Mouse (Mus musculus) hindlimb bud, embryonic 11.5 days (tissue): ENCODE data around the gene Gsn.
A peak's percentile ranks its signal among the peaks of the same experiment; 100 is the strongest.

Experiments
- DNase-seq: peaks from one replicate; pipeline ENCODE4 v3.0.0-alpha.2; 2012; ENCODE audit warnings: low read depth, low spot score; ENCODE audit errors: extremely low spot score

The Gsn gene

DNA sequence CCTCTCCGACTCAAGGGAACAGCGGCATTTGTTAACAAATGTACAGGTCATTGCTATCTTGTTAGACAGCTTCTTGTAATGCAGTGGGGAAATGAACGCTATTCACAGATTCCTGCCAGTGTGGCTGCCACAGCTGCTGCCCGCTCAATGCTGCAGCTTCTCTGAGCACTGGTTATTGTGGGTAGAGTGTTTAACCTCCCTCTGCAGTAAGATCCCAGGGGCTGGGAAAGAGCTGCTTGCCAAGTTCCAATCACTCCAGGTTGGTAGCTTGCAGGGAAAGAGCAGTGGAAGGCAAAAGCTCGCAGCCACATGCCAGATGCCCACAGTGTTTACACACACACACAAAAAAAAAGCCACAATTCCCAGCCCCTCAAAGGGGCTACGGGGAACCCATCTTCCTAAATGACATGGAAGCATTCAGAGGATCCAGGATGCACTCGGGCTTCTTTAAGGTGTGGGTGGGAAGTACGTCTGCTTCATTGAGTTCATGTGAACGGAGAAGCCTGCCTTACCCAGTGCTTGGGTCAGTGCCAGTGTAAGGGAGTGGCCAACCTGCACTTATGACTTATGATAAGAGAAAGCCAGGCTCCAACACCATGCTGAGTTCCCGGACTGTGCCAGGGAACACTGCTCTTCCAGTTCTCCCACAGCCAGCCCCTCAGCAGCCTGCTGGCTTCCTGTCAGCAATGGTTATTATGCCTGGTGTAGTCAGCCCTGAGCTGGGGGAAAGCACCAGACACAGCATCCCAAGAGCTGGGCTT, 66.4 kb downstream of the Gsn start:
- no peak for DNase-seq

DNA sequence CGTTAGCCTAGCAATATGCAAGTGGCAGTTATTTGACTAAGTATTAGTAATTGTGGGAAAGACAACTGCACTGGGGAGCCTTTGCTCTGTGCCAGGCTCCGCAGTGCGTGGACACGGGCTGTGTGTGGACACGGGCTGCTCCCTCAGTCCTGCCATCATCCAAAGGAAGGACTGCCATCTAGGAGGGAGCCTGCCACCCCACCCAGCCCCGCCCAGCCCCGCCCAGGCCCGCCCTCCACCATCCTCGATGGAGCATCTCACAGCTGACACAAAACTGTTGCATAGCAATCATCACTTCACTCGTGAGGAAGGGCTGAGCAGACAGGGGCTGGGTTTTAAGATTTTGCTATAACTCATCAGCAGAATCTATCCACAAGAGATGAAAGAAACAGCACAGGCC, 69.8 kb downstream of the Gsn start:
- no peak for DNase-seq

- DNase-seq = no peak
Observed at GRCm38 (mm10) chr2:35326931-35327330, 70.8 kb downstream of the Gsn start.

DNA sequence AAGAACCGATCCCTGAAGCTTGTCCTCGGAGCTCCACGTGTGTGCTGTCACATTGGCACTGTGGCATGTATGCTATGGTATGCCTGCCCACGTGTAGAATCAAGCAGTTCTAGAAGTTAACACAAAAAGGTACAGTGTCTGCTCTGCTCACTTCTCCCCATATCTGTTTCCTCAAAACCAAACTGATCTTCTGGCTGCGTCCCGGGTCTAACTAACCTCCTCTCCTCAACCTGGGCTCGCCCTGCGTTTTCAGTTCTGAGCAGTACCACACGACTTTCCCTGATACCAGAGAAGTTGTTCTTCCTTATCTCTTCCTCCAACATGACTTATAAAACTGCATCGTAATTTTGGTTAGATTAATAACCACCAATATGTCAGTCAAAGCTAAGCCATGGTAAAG, 71.4 kb downstream of the Gsn start:
- DNase-seq = no peak

DNA sequence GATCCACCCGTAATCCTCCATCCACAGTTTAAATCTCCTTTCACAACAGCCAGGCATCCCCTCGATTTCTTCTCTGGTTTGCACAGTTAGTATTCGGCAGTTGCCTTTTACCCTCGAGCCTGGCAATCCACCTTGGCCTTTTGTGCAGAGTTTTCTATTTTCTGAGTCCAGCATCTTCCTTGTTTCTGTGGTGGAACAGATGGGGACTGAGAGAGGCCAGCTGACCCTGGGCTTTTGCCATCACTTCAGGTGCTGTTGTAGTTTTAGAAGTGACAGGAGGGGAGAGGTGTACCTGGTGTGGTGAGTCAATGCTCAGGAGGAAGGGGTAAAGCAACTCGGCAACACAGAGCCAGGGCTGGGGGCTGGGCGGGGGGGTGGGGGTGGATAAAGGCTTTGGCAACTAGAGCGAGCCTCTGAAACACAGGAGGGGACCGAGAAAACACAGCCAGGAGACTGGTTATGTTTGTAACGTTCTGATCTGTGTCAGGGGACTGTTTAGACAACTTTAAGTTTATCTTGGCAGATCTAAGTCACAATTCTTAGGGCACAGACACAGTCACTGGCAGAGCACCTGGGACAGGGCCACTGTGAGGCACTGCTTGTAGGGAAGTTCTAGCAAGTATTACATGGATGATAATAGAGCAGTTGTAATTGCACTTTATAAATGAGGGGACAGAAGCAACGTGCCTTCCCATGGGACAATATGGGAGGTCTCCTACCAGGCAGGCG, 72.0 kb downstream of the Gsn start:
- no peak for DNase-seq

- DNase-seq = no peak
Observed at GRCm38 (mm10) chr2:35329061-35329460, 72.9 kb downstream of the Gsn start.

DNA sequence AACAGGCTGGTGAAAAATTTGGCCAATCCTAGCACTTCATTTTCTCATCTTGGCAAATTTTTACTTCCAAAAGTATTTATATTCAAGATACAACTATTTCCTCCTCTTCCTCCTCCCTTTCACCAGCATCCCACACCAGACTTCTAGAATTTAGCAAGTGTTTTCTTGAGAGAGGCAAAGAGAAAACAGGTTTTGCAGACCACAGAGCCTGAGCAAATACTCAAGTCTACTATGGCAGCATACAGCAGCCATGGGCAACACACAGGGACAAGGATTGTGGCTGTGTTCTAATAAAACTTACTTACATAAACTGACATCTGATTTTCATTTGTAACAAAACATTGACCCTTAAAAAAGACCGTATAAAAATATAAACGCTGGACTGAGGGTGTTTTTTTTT, 75.0 kb downstream of the Gsn start:
- DNase-seq = no peak

DNA sequence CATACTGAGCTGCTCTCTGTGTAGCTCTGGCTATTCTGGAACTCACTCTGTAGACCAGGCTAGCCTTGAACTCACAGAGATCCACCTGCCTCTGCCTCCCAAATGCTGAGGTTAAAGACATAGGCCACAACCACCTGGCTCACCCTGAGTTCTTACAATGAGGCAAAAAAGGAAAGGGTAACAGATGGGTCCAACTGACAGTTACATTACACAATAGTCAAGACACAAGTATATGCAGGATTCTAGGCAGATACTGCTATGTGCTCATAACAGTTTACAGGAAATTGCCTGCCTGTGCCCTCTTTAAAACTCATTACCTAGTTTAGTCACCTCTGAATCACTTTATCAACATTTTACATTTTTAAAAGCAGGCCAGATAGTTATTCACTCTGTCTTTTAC, 77.5 kb downstream of the Gsn start:
- no peak for DNase-seq

DNA sequence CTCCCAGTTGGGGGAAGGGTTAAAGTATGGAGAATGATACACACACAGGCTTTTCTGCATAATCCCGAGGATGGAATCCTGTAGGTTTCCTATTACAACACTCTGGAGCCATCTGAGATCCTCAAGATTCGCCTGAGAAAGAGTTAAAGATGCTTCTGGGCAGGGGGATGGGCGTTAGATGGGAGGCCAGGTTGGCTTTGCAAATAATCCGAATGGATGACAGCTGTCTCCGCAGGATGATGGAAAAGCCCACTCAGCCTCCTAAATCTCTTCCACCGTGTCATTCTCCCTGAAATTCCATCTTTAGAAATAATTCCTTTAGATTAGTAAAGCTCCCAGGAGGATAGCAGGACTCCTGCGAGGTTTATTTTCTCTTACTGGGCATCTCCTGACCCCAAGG, 79.4 kb downstream of the Gsn start:
- DNase-seq = no peak

DNA sequence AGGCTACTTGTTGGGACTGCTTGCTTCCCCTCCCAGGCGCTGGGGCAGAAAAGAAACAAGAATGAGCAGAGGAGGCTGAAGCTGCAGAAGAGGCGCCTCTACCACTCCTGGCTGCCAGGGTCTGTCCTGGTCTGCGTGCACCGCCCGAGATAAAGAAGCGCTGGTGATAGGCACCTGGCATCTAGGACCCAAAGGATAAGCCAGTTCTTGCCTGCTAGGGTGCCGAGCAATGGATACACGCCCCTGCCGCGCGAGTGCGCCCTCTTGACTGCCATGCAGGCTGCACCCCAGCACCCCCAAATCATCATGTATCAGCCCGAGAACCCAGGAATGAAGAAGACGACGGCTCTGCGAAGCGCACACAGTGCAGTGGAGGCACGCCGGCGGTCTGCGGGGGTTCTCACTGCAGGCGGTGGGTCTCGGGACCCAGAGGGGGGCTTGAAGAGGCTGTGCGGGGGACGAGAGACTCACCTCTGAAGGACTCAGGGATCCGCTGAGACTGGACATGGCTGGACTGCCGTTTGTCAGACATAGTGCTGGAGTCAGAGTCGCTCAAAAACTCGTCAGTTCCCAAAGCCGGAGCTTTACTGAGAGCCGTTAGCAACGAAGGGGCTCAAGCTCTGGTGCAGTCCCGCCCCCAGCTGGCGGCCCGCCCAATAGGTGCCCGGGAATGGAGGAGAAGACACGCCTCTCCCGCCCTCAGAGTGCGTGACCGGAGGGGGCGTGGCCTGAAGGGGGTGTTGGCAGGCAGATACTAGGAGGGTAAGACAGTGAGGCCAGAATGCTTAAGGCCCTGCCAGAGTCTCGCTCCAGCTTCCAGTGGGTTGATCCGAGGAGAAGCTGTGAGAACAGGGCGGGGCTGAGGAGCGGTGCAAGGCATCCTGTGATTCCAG, 80.5 kb downstream of the Gsn start, which contains the start of gene Stom:
Gene Stom, minus strand, starts transcription at position 589 of the 893 bp plus-strand sequence.
- peak; percentile 77 for DNase-seq

GRCm38 (mm10) chr2:35337419-35337818, 81.2 kb downstream of the Gsn start:
- DNase-seq = no peak

DNA sequence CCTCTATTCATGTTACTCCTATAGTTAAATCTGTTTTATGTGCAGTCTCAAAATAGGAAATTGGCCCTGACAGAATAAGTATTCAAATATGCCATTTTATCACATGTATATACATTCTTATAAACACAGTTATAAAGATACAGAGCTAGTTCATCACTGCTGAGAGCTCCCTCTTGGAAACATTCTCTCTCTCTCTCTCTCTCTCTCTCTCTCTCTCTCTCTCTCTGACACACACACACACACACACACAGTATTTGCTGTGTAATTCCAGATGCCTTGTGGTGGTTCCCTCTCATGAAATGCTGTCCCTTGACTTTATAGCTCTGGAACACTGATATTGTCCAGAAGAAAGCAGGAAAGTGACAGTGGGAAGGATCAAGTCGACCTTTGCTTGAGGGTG, 81.9 kb downstream of the Gsn start:
- no peak for DNase-seq

- no peak for DNase-seq
Observed at GRCm38 (mm10) chr2:35338707-35339106, 82.5 kb downstream of the Gsn start.

GRCm38 (mm10) chr2:35342605-35343004, 86.4 kb downstream of the Gsn start:
- DNase-seq = no peak

DNA sequence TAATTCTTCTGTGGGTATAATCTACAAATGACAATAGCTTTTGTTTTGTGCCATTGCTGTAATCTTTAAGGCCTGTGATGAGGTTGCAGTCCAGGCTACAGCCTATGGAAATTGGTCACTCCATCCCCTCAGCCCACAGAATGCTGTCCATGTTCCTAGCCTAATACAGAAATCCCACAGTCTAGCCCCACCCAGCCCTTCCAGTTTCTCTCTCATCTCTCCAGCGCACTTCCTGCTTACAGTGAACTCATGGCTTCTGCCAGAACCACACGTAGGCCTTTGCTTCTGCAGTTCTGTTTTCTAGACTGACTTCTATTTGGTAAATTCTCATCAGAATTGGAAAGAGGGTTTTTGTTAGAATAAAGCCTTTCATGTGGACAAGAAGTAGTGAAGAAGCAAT, 89.8 kb downstream of the Gsn start:
- DNase-seq = no peak

DNA sequence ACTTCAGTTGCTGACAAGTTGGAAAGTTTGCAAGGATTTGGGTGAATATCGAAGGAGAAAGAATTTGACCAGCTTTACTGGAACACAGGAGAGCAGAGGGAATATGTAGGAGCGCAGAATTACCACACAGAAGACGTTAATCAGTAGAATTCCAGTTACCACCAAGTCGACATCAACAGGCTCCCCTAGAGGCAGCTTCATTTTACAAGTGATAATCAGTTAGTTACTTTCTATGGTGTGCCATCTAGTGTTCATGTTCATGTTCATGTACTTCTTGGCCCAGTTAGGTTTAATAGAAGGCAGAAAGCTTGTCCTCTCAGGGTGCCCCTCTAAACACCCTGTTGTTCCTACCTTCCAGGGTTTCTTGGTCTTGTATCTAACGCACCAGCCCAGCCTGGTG, 93.0 kb downstream of the Gsn start:
- DNase-seq = no peak
